Mouse (Mus musculus): ENCODE data around the gene Zpbp2.

Gene Zpbp2

GRCm38 (mm10) chr11:98550975-98551828, at the start of gene Zpbp2:
Gene Zpbp2, plus strand, starts transcription at chr11:98551097.
- peak; percentile 89 to 92 for DNase-seq (ENCODE audit: low spot score in 2 of 2)

- no peak for DNase-seq (ENCODE audit: low spot score in 2 of 2)
Observed at GRCm38 (mm10) chr11:98504926-98505325, 46.0 kb upstream of the Zpbp2 start.

GRCm38 (mm10) chr11:98509434-98509833, 41.5 kb upstream of the Zpbp2 start:
- DNase-seq (ENCODE audit: low spot score in 2 of 2), result peak; percentile 26 to 36

GRCm38 (mm10) chr11:98510125-98510524, 40.8 kb upstream of the Zpbp2 start:
- DNase-seq (ENCODE audit: low spot score in 2 of 2), result no peak

GRCm38 (mm10) chr11:98512881-98513280, 38.0 kb upstream of the Zpbp2 start:
- no peak for DNase-seq (ENCODE audit: low spot score in 2 of 2)

GRCm38 (mm10) chr11:98513356-98513936, 37.5 kb upstream of the Zpbp2 start:
- no peak for DNase-seq (ENCODE audit: low spot score in 2 of 2)

- no peak for DNase-seq (ENCODE audit: low spot score in 2 of 2)
Observed at GRCm38 (mm10) chr11:98520468-98520867, 30.4 kb upstream of the Zpbp2 start.

GRCm38 (mm10) chr11:98525140-98525539, 25.8 kb upstream of the Zpbp2 start:
- no peak for DNase-seq (ENCODE audit: low spot score in 2 of 2)

- no peak for DNase-seq (ENCODE audit: low spot score in 2 of 2)
Observed at GRCm38 (mm10) chr11:98526824-98527461, 24.0 kb upstream of the Zpbp2 start.

GRCm38 (mm10) chr11:98537480-98538034, 13.3 kb upstream of the Zpbp2 start:
- no peak for DNase-seq (ENCODE audit: low spot score in 2 of 2)

GRCm38 (mm10) chr11:98540319-98540718, 10.6 kb upstream of the Zpbp2 start:
- no peak for DNase-seq (ENCODE audit: low spot score in 2 of 2)

GRCm38 (mm10) chr11:98542553-98542952, 8.3 kb upstream of the Zpbp2 start:
- DNase-seq (ENCODE audit: low spot score in 2 of 2), result no peak

GRCm38 (mm10) chr11:98543414-98543813, 7.5 kb upstream of the Zpbp2 start:
- DNase-seq (ENCODE audit: low spot score in 2 of 2), result no peak

GRCm38 (mm10) chr11:98544890-98545677, 5.8 kb upstream of the Zpbp2 start:
- no peak for DNase-seq (ENCODE audit: low spot score in 2 of 2)

- DNase-seq (ENCODE audit: low spot score in 2 of 2), result peak; percentile 12 to 17
Observed at GRCm38 (mm10) chr11:98545711-98546231, 5.1 kb upstream of the Zpbp2 start, which contains the start of gene Ikzf3. Gene Ikzf3, minus strand, starts transcription at chr11:98546031.

GRCm38 (mm10) chr11:98546529-98547307, 4.2 kb upstream of the Zpbp2 start:
- no peak for DNase-seq (ENCODE audit: low spot score in 2 of 2)

- DNase-seq (ENCODE audit: low spot score in 2 of 2), result no peak
Observed at GRCm38 (mm10) chr11:98547308-98547693, 3.6 kb upstream of the Zpbp2 start.

- no peak for DNase-seq (ENCODE audit: low spot score in 2 of 2)
Observed at GRCm38 (mm10) chr11:98549363-98549762, 1.5 kb upstream of the Zpbp2 start.

GRCm38 (mm10) chr11:98550311-98550974, 454 bp upstream of the Zpbp2 start:
- DNase-seq (ENCODE audit: low spot score in 2 of 2), result no peak

- no peak for DNase-seq (ENCODE audit: low spot score in 2 of 2)
Observed at GRCm38 (mm10) chr11:98553966-98554365, 3.1 kb downstream of the Zpbp2 start.

All from right cerebral cortex, adult 2 months (tissue).